Mouse (Mus musculus) neural tube, embryonic 15.5 days (tissue): ENCODE results near the gene Anks1b. TPM values are rescaled to one million over a fixed set of nuclear protein-coding genes. Genes with fewer than 3 reads are reported as not detected.
A peak's percentile ranks its signal among the peaks of the same experiment; 100 is the strongest.

Source experiments
- ATAC-seq: fragments of 200-750 bp; cut with Nextera tagmentation; 2 replicates; pipeline ENCODE4 v1.8.0; 2017; ENCODE audit warnings: mild to moderate bottlenecking, moderate TSS enrichment, moderate library complexity; ENCODE audit not compliant: low FRiP score
- H3K27ac ChIP-seq: fragments of 300-500 bp; sonication (generic); replicated peaks from 2 replicates; pipeline ENCODE4 v1.5.1; 2015; ENCODE audit warnings: mild to moderate bottlenecking, inconsistent platforms
- H3K27me3 ChIP-seq: fragments of 300-500 bp; sonication (generic); replicated peaks from 2 replicates; pipeline ENCODE4 v1.6.1; 2015; ENCODE audit warnings: inconsistent platforms
- H3K36me3 ChIP-seq: fragments of 300-500 bp; sonication (generic); 2 replicates; pipeline ENCODE4 v1.6.1; 2015; ENCODE audit warnings: inconsistent platforms
- H3K4me1 ChIP-seq: fragments of 300-500 bp; sonication (generic); 2 replicates; pipeline ENCODE4 v1.6.1; 2015; ENCODE audit warnings: inconsistent platforms
- H3K4me2 ChIP-seq: fragments of 300-500 bp; sonication (generic); 2 replicates; pipeline ENCODE4 v1.6.1; 2015; ENCODE audit warnings: inconsistent platforms, mild to moderate bottlenecking, moderate library complexity
- H3K4me3 ChIP-seq: fragments of 300-500 bp; sonication (generic); replicated peaks from 2 replicates; pipeline ENCODE4 v1.5.1; 2015; ENCODE audit warnings: mild to moderate bottlenecking, inconsistent platforms
- H3K9ac ChIP-seq: fragments of 300-500 bp; sonication (generic); replicated peaks from 2 replicates; pipeline ENCODE4 v1.6.1; 2015; ENCODE audit warnings: mild to moderate bottlenecking, inconsistent platforms
- H3K9me3 ChIP-seq: fragments of 300-500 bp; sonication (generic); replicated peaks from 2 replicates; pipeline ENCODE4 v1.6.1; 2016; ENCODE audit warnings: inconsistent platforms
- WGBS: fragments of 180-500 bp; shearing (Covaris S2); methylation state at CpG from one replicate; pipeline ENCODE4 v1.1.7; 2015; ENCODE audit warnings: mixed read lengths; 5-methylcytosine and 5-hydroxymethylcytosine counted together
- polyA plus RNA-seq: library from polyadenylated mRNA; unstranded; fragments of >200 nt; fragmentation: Nextera tagmentation; extraction: Ambion mirVana; gene quantifications from 2 replicates; pipeline ENCODE4 v1.2.1, GENCODE M21; 2015

Anks1b gene
- polyA plus RNA-seq, 1 experiment from 2014 or later: 76.0 TPM

DNA sequence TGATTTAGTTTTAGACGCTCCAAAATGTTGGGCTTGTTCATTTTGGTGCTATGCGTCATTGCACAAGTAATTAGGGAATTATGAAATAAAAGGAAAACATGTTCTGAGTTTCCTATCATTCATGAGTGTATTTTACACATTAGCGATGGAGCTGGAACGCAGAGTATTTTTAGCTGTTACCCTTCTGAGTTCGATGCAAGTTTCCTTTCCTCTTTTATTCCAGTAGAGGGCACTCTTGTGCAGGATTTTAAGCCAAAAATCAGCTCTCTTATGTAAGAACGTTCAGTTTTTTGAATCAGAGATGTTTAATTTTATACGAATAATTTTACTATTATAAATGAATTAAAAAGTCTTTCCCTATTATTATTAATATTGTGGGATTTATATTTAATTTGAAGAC is 208.3 kb downstream of the Anks1b start:
- Histone ChIP-seq H3K4me2 (no peak overlapping the region), H3K9me3 (no peaks in the 10 kb centered on the region), H3K4me1 (no peaks in the 10 kb centered on the region), H3K27me3 (no peaks in the 10 kb centered on the region), H3K36me3 (no peaks in the 10 kb centered on the region), H3K27ac (no peak overlapping the region), H3K4me3 (no peak overlapping the region), H3K9ac (no peak overlapping the region)
- ATAC-seq: 0 out of 2 replicates have a peak, but pooled peaks have one; percentile 57
- WGBS: 21% methylated on average over 7 of the region's 7 CpGs

DNA sequence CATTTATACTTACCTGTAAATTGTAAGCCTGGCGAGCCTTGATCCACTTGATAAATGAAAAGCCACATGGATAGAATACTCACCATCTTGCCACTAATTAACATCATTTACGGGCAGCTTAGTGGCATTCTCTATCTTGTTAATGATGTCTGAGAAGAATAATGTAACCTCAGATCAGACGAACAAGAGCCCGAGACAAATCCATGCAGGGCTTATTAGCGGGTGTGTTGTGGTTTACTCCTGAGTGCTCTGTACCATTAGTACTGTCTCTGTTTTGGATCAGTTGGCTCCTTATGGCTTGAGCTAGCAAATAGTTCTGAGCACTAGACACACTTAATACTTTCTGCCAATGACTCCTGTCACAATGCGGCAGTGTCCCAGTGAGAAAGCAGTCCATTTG is 220.6 kb downstream of the Anks1b start:
- Histone ChIP-seq H3K27me3 (no peaks in the 10 kb centered on the region), H3K27ac (no peak overlapping the region), H3K36me3 (no peaks in the 10 kb centered on the region), H3K4me2 (no peak overlapping the region), H3K4me3 (no peak overlapping the region), H3K9me3 (no peaks in the 10 kb centered on the region), H3K4me1 (no peaks in the 10 kb centered on the region), H3K9ac (no peak overlapping the region)
- ATAC-seq: no peak
- WGBS: 76% methylated on average over 6 of the region's 6 CpGs

DNA sequence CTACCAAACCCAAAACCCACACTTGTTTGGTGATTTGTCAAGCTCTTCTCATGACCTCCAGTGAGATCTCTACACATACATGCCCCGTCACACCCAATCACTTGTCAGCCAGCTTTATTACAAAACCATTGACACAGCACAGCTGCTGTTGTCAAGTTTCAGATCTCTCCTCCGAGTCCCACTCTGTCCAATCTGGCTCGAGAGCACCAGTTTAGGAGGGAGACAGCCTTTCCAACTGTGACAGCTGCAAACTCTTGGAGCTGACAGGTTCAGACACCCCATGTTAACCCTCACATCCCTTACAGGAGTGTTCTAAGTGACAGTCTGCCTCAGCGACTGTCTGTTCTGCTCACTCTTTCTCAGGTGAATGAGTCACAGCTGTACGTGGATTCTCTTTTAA is 239.4 kb downstream of the Anks1b start:
- Histone ChIP-seq H3K9me3 (no peaks in the 10 kb centered on the region), H3K4me1 (no peaks in the 10 kb centered on the region), H3K9ac (no peak overlapping the region), H3K4me2 (no peak overlapping the region), H3K36me3 (no peaks in the 10 kb centered on the region), H3K4me3 (no peak overlapping the region), H3K27ac (no peak overlapping the region), H3K27me3 (no peaks in the 10 kb centered on the region)
- ATAC-seq: no peak
- WGBS: 69% methylated on average over 5 of the region's 5 CpGs

GRCm38 (mm10) chr10:90116867-90117266 is 243.6 kb downstream of the Anks1b start:
- Histone ChIP-seq H3K36me3 (no peaks in the 10 kb centered on the region), H3K9me3 (no peaks in the 10 kb centered on the region), H3K9ac (no peak overlapping the region), H3K4me3 (no peak overlapping the region), H3K4me1 (no peaks in the 10 kb centered on the region), H3K4me2 (no peak overlapping the region), H3K27me3 (no peaks in the 10 kb centered on the region), H3K27ac (no peak overlapping the region)
- WGBS: 88% methylated on average over 3 of the region's 3 CpGs
- ATAC-seq: no peak

DNA sequence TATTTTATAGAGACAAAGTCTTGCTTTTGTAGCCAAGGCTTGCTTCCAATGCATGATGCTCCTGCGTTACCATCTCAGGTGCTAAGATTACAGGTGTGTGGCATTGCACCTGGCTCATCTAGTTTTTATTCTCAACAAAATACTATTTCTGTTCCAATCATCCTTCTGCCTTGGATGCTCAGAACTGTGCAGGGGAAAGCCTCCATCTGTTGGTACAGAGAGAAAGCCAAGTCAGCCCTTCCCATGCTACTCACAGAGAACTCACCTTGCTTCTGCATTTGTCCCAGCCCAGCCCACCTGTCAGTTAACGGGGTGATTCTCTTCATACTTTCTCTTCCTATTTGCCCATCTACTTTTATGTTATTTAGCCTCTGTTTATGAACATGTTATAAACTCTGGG is 244.5 kb downstream of the Anks1b start:
- Histone ChIP-seq H3K4me3 (no peak overlapping the region), H3K9ac (no peak overlapping the region), H3K4me2 (no peak overlapping the region), H3K27me3 (no peaks in the 10 kb centered on the region), H3K36me3 (no peaks in the 10 kb centered on the region), H3K4me1 (no peaks in the 10 kb centered on the region), H3K9me3 (no peaks in the 10 kb centered on the region), H3K27ac (no peak overlapping the region)
- ATAC-seq: no peak
- 85% methylated on average over 2 of the region's 2 CpGs for WGBS

DNA sequence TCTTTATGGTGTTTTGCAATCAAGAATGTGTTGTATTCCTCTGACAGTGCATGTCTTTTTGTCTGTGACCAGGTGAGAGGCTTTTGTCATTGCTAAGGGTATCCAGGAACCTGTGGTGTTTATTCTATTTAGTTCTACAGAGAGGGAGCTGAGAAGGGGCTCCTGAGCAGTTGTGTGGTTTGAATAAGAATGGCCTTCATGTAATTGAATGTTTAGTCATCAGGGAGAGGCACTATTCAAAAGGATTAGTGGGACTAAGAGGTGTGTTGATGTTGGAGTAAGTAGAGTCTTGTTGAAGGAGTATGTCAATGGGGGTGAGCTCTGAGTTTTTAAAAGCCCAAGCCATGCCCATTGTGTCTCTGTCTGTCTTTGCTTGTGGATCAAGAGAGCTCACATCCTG is 264.2 kb downstream of the Anks1b start:
- no peaks in the 10 kb centered on the region for H3K4me1 ChIP-seq
- H3K4me2 ChIP-seq: no peak overlapping the region
- H3K27ac ChIP-seq: no peak overlapping the region
- H3K27me3 ChIP-seq: no peaks in the 10 kb centered on the region
- H3K4me3 ChIP-seq: no peak overlapping the region
- H3K36me3 ChIP-seq: no peaks in the 10 kb centered on the region; the same call in 1 of the 2 replicates
- no peak for ATAC-seq
- no peaks in the 10 kb centered on the region for H3K9me3 ChIP-seq
- no peak overlapping the region for H3K9ac ChIP-seq

- H3K27me3 ChIP-seq: no peaks in the 10 kb centered on the region
- no peak for ATAC-seq
Observed at GRCm38 (mm10) chr10:90140947-90141346, 267.6 kb downstream of the Anks1b start.

GRCm38 (mm10) chr10:90144444-90144843 is 271.1 kb downstream of the Anks1b start:
- no peak for ATAC-seq
- 95% methylated on average over 1 of the region's 1 CpGs for WGBS
- H3K9ac ChIP-seq: no peak overlapping the region
- no peaks in the 10 kb centered on the region for H3K4me1 ChIP-seq
- H3K4me3 ChIP-seq: no peak overlapping the region
- no peaks in the 10 kb centered on the region for H3K36me3 ChIP-seq
- no peak overlapping the region for H3K4me2 ChIP-seq
- H3K27me3 ChIP-seq: no peaks in the 10 kb centered on the region
- H3K9me3 ChIP-seq: peaks cover 7% of the 10 kb centered on the region; the same call in 1 of the 2 replicates
- no peak overlapping the region for H3K27ac ChIP-seq

More at GRCm38 (mm10) chr10:90140947-90141346, 267.6 kb downstream of the Anks1b start:
- no peaks in the 10 kb centered on the region for H3K9me3 ChIP-seq
- no peaks in the 10 kb centered on the region for H3K4me1 ChIP-seq
- H3K4me2 ChIP-seq: no peak overlapping the region
- H3K4me3 ChIP-seq: no peak overlapping the region
- H3K27ac ChIP-seq: no peak overlapping the region
- no peak overlapping the region for H3K9ac ChIP-seq
- H3K36me3 ChIP-seq: no peaks in the 10 kb centered on the region

GRCm38 (mm10) chr10:90151510-90151909 is 278.2 kb downstream of the Anks1b start:
- H3K9ac ChIP-seq: no peak overlapping the region
- no peak for ATAC-seq
- H3K9me3 ChIP-seq: peaks cover 7% of the 10 kb centered on the region; the same call in 1 of the 2 replicates
- H3K4me1 ChIP-seq: no peaks in the 10 kb centered on the region
- H3K4me2 ChIP-seq: no peak overlapping the region
- H3K36me3 ChIP-seq: no peaks in the 10 kb centered on the region
- no peak overlapping the region for H3K4me3 ChIP-seq
- no peaks in the 10 kb centered on the region for H3K27me3 ChIP-seq
- H3K27ac ChIP-seq: no peak overlapping the region

- Histone ChIP-seq H3K27me3 (no peaks in the 10 kb centered on the region), H3K4me3 (no peak overlapping the region), H3K27ac (no peak overlapping the region), H3K36me3 (no peaks in the 10 kb centered on the region), H3K9me3 (no peaks in the 10 kb centered on the region), H3K9ac (no peak overlapping the region), H3K4me2 (no peak overlapping the region), H3K4me1 (no peaks in the 10 kb centered on the region)
- 88% methylated on average over 6 of the region's 6 CpGs for whole genome bisulfite sequencing
- no peak for ATAC-seq
Observed at GRCm38 (mm10) chr10:90169941-90170580, 296.8 kb downstream of the Anks1b start.

DNA sequence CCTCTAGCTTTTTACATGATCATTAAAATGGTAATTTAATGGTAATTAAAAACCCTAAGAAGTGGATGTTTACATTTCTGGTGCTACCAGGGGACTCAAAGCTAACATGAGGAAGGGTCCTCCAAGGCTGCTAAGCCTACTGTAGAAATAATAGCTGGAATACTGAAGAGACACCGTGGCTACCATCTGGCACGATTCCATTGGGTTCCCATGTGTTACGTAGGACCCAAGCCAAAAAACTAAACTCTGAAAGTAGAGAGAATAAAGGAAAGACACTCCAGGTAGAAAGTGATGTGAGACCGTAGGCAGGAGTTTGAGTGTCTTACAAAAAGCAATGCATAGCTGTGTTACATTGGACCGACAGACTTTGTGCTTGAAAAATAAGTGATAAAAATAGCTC is 317.1 kb downstream of the Anks1b start:
- Histone ChIP-seq H3K4me2 (no peak overlapping the region), H3K9ac (no peak overlapping the region), H3K4me1 (0 out of 2 replicates have a peak, but pooled peaks cover 3% of the 10 kb centered on the region), H3K9me3 (no peaks in the 10 kb centered on the region), H3K36me3 (no peaks in the 10 kb centered on the region), H3K4me3 (no peak overlapping the region), H3K27me3 (no peaks in the 10 kb centered on the region), H3K27ac (no peak overlapping the region)
- WGBS: 63% methylated on average over 5 of the region's 5 CpGs
- no peak for ATAC-seq

GRCm38 (mm10) chr10:90196936-90197335 is 323.6 kb downstream of the Anks1b start:
- 76% methylated on average over 5 of the region's 5 CpGs for WGBS
- no peak for ATAC-seq

More at GRCm38 (mm10) chr10:90196936-90197335, 323.6 kb downstream of the Anks1b start:
- Histone ChIP-seq H3K27ac (no peak overlapping the region), H3K9ac (no peak overlapping the region), H3K4me1 (no peaks in the 10 kb centered on the region), H3K36me3 (no peaks in the 10 kb centered on the region), H3K4me3 (no peak overlapping the region), H3K9me3 (no peaks in the 10 kb centered on the region), H3K4me2 (no peak overlapping the region), H3K27me3 (no peaks in the 10 kb centered on the region)
